Mouse (Mus musculus) skeletal muscle tissue, postnatal 0 days (tissue): Measurements from ENCODE around the gene Usp12. TPM values are rescaled to one million over a fixed set of nuclear protein-coding genes. Genes with fewer than 3 reads are reported as not detected.

Source experiments
- polyA plus RNA-seq: library from polyadenylated mRNA; unstranded; fragments of >200 nt; fragmentation: Nextera tagmentation; extraction: Ambion mirVana; gene quantifications from 2 replicates; pipeline ENCODE4 v1.2.1, GENCODE M21; 2015

The Usp12 gene
- polyA plus RNA-seq, result 7.5 and 7.8 TPM in 2 replicates

DNA sequence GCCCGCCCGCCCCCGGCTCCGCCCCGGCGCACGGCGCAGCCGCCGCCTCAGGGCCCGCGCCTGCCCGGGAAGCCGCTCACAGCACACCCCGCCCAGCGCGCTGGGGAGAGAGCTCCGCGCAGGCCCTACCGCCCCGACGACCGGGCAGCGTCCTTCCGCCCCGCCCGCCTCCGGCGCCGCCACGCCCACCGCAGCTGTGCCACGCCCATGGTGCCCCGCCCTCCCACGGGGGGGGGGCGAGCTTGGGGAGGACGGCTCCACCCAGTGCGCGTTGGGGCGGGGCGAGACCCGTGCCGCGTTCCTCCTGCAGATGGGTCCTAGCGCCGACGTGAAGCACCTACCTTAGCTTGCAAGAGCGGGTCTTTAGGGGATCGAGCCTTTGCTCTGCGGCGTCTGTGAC is at the start of gene Usp12:
Usp12 (minus strand) TSS at position 154 of the 400 bp plus-strand sequence.

DNA sequence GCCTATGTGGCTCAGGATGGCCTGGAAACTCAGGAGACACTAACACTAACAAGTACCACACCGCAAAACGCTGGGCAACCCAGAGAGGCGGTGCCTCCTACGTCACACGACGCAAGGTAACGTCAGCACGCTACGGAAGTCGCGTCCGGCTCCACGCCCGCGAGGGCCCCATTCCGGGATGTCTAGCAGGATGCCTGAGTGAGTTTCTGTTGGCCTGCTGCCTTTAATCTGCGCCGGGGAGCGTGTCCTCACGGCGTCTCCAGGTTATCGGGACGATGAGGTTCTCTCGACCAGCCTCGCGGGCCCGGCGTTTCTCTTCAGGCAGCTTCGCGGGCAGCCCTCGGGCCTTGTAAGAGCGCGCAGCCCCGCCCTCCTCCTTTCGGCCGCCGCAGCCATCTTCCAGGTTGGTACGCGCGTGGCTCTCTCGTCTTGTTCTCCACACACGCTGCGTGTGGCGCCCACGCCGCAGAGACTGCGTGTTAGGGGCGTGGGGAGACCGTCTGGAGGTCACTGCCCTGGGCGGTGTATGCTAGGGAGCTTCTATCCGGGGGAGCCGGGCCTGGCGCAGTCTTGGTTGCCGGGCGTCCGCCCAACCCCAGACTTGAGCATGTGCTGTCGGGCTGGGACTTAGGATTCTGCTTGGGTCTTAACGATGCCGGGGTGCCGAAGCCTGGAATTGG is 38.1 kb upstream of the Usp12 start, which contains the start of gene Rpl21:
Rpl21 (plus strand) TSS at position 122 of the 680 bp plus-strand sequence.

Other genes starting within 250 kb of the Usp12 start
- not detected in 2 replicates for gene Gm3415, start 238.9 kb downstream of the Usp12 start, polyA plus RNA-seq
- gene Gpr12, start 209.8 kb downstream of the Usp12 start, polyA plus RNA-seq, result 0.09 TPM in 1 of 2 replicates, not detected in the other
- 349 and 357 TPM in 2 replicates for gene Rpl21, start 37.9 kb upstream of the Usp12 start, polyA plus RNA-seq
- gene Rasl11a, start 50.1 kb upstream of the Usp12 start, polyA plus RNA-seq, result 8.3 and 9.6 TPM in 2 replicates
- gene Gtf3a, start 153.7 kb upstream of the Usp12 start, polyA plus RNA-seq, result 58.0 and 64.6 TPM in 2 replicates
- 22.2 and 27.0 TPM in 2 replicates for gene Mtif3, start 168.8 kb upstream of the Usp12 start, polyA plus RNA-seq